9 mouse cellular contexts compared by ENCODE assay signal in genomic region chr2:33885264-33885651, GRCm38 (mm10). TPM values are rescaled to one million over a fixed set of nuclear protein-coding genes. Genes with fewer than 3 reads are reported as not detected.
DNase-seq lines count a peak whose midpoint lies in the region; ATAC-seq and TF ChIP-seq lines count a peak whose summit lies in the region.
"Had no signal": no experiment of that assay in that cellular context is flagged by ENCODE, and none has a peak within 500 bp of the region (broad histone marks: within the 10 kb centered on the region; RNA-seq: fewer than 3 reads in every experiment).

No protein-coding gene starts in this region.

- 0 out of 2 replicates have a peak overlapping the region, but pooled peaks have one; percentile 72 for H3K4me2 ChIP-seq in kidney, embryonic 16.5 days (replicated peaks; ENCODE audit: low read depth, low read length)
- H3K4me2 ChIP-seq in embryonic facial prominence, embryonic 14.5 days (ENCODE audit: low read depth, low read length): peak overlapping the region; percentile 94
- H3K4me2 ChIP-seq in hindbrain, postnatal 0 days (ENCODE audit: low read depth, low read length): peak overlapping the region; percentile 93
- H3K4me2 ChIP-seq in midbrain, postnatal 0 days (ENCODE audit: low read depth, low read length, poor library complexity, severe bottlenecking): peak overlapping the region; percentile 93

- no peak overlapping the region for H3K4me3 ChIP-seq in kidney, embryonic 16.5 days (ENCODE audit: low read length)
- H3K4me3 ChIP-seq in embryonic facial prominence, embryonic 14.5 days (ENCODE audit: low read depth, low read length): no peak overlapping the region
- H3K4me3 ChIP-seq in hindbrain, postnatal 0 days (ENCODE audit: low read length): no peak overlapping the region
- H3K4me3 ChIP-seq in midbrain, postnatal 0 days (ENCODE audit: low read depth, low read length): no peak overlapping the region

- TF ChIP-seq CTCF in hindbrain, postnatal 0 days (IDR thresholded peaks at IDR 0.05; ENCODE audit: low read depth): no peak
- no peak for TF ChIP-seq CTCF in midbrain, postnatal 0 days (IDR thresholded peaks at IDR 0.05)

- H3K27me3 ChIP-seq in kidney, embryonic 16.5 days (ENCODE audit: insufficient read depth, low read length): no peaks in the 10 kb centered on the region
- no peaks in the 10 kb centered on the region for H3K27me3 ChIP-seq in embryonic facial prominence, embryonic 14.5 days (replicated peaks; ENCODE audit: control insufficient read depth, insufficient read depth, low read length)
- H3K27me3 ChIP-seq in hindbrain, postnatal 0 days (ENCODE audit: insufficient read depth, low read length): no peaks in the 10 kb centered on the region
- H3K27me3 ChIP-seq in midbrain, postnatal 0 days (ENCODE audit: insufficient read depth, low read length): no peaks in the 10 kb centered on the region

- H3K4me1 ChIP-seq in kidney, embryonic 16.5 days (ENCODE audit: insufficient read depth, low read length): peaks cover 32% of the 10 kb centered on the region
- peaks cover 20% of the 10 kb centered on the region for H3K4me1 ChIP-seq in embryonic facial prominence, embryonic 14.5 days (ENCODE audit: control insufficient read depth, insufficient read depth, low read length)
- H3K4me1 ChIP-seq in hindbrain, postnatal 0 days (ENCODE audit: insufficient read depth, low read length): peaks cover 26% of the 10 kb centered on the region
- peaks cover 19% of the 10 kb centered on the region; the same call in 1 of the 2 replicates for H3K4me1 ChIP-seq in midbrain, postnatal 0 days (ENCODE audit: insufficient read depth, low read length)

- no peaks in the 10 kb centered on the region for H3K9me3 ChIP-seq in kidney, embryonic 16.5 days (ENCODE audit: low read length)
- no peaks in the 10 kb centered on the region for H3K9me3 ChIP-seq in embryonic facial prominence, embryonic 14.5 days (ENCODE audit: control insufficient read depth, low read length)
- H3K9me3 ChIP-seq in hindbrain, postnatal 0 days (ENCODE audit: low read length): no peaks in the 10 kb centered on the region
- H3K9me3 ChIP-seq in midbrain, postnatal 0 days (ENCODE audit: low read length): no peaks in the 10 kb centered on the region

- no peak for ATAC-seq in kidney, embryonic 16.5 days (ENCODE audit: low FRiP score, low TSS enrichment)
- no peak for ATAC-seq in embryonic facial prominence, embryonic 14.5 days (ENCODE audit: low read depth)
- no peak for ATAC-seq in hindbrain, postnatal 0 days
- ATAC-seq in midbrain, postnatal 0 days (ENCODE audit: low FRiP score): no peak
- ATAC-seq: intestine, postnatal 0 days had no signal

- WGBS in kidney, embryonic 16.5 days: 76% methylated on average over 3 of the region's 3 CpGs
- 87% methylated on average over 3 of the region's 3 CpGs for WGBS in embryonic facial prominence, embryonic 14.5 days
- 65% methylated on average over 3 of the region's 3 CpGs for WGBS in hindbrain, postnatal 0 days
- 81% methylated on average over 3 of the region's 3 CpGs for WGBS in midbrain, postnatal 0 days

- no peaks in the 10 kb centered on the region for H3K36me3 ChIP-seq in kidney, embryonic 16.5 days (ENCODE audit: insufficient read depth, low read length)
- 0 out of 2 replicates have a peak, but pooled peaks cover 4% of the 10 kb centered on the region for H3K36me3 ChIP-seq in embryonic facial prominence, embryonic 14.5 days (ENCODE audit: control insufficient read depth, insufficient read depth, low read length)
- H3K36me3 ChIP-seq in hindbrain, postnatal 0 days (ENCODE audit: insufficient read depth, low read length): no peaks in the 10 kb centered on the region
- 0 out of 2 replicates have a peak, but pooled peaks cover 1% of the 10 kb centered on the region for H3K36me3 ChIP-seq in midbrain, postnatal 0 days (ENCODE audit: insufficient read depth, low read length)

- no peak for DNase-seq in kidney, adult 11 months
- DNase-seq in embryonic facial prominence, embryonic 14.5 days (ENCODE audit: low spot score): no peak
- DNase-seq in hindbrain, postnatal 0 days (ENCODE audit: low spot score): no peak
- DNase-seq in midbrain, postnatal 0 days (ENCODE audit: low spot score): no peak
- no peak for DNase-seq in thymus, postnatal 4 days
- no peak for DNase-seq in spleen, postnatal 14 days (ENCODE audit: low spot score in 2 of 2)
- DNase-seq in kidney, postnatal 25 days: no peak

- no peak overlapping the region for H3K27ac ChIP-seq in kidney, embryonic 16.5 days (ENCODE audit: low read length)
- no peak overlapping the region for H3K27ac ChIP-seq in embryonic facial prominence, embryonic 14.5 days (replicated peaks; ENCODE audit: low read depth, low read length)
- peak overlapping the region; percentile 46; the same call in 1 of the 2 replicates for H3K27ac ChIP-seq in hindbrain, postnatal 0 days
- H3K27ac ChIP-seq in midbrain, postnatal 0 days (ENCODE audit: low read depth, low read length): no peak overlapping the region

- no peak overlapping the region for H3K9ac ChIP-seq in kidney, embryonic 16.5 days (replicated peaks; ENCODE audit: low read length)
- no peak overlapping the region for H3K9ac ChIP-seq in embryonic facial prominence, embryonic 14.5 days (ENCODE audit: low read depth, low read length)
- H3K9ac ChIP-seq in hindbrain, postnatal 0 days (replicated peaks; ENCODE audit: low read length): no peak overlapping the region
- H3K9ac ChIP-seq in midbrain, postnatal 0 days (replicated peaks; ENCODE audit: low read length, poor library complexity, severe bottlenecking): peak overlapping the region; percentile 20; the same call in 1 of the 2 replicates

RNA-seq across cellular contexts. Expression of gene Mvb12b, which starts 2.5 kb away (rescaled TPM):
- 14.2 and 16.4 TPM in 2 replicates for polyA plus RNA-seq in kidney, embryonic 16.5 days (2015; fragmentation: Nextera tagmentation; extraction: Ambion mirVana)
- polyA plus RNA-seq in embryonic facial prominence, embryonic 14.5 days (2014; fragmentation: Nextera tagmentation; extraction: Ambion mirVana): 14.1 and 16.3 TPM in 2 replicates
- 134 and 142 TPM in 2 replicates for total RNA-seq in hindbrain, postnatal 0 days (2014; rRNA removed)
- 55.4 and 64.1 TPM in 2 replicates for polyA plus RNA-seq in hindbrain, postnatal 0 days (2015; fragmentation: Nextera tagmentation; extraction: Ambion mirVana)
- total RNA-seq in midbrain, postnatal 0 days (2014; rRNA removed): 133 and 155 TPM in 2 replicates
- polyA plus RNA-seq in midbrain, postnatal 0 days (2015; fragmentation: Nextera tagmentation; extraction: Ambion mirVana): 48.8 and 68.1 TPM in 2 replicates
